In the genomic region with DNA sequence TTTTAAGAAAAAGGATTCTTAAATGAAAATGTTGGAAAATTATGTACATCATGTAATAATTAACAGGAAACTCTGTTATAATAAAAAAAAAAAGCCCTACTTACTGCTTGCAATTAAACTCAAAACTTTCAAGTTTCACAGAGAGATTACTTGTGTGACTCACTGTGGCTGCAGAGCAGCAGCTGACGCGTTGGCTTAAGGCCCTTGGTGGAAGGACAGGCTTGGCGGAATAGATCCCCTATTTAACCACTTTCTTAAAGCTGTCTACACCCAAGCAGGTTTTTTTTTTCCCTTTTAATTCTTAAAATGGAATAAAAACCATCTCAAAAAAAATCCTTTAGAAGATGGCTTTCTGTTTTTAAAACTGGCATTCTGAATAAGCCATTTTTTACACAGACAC, we compare ENCODE assay signal across 8 mouse cellular contexts.
DNase-seq lines count a peak whose midpoint lies in the region; ATAC-seq lines count a peak whose summit lies in the region.

No protein-coding gene starts in this region.

- ATAC-seq in forebrain, embryonic 12.5 days (ENCODE audit: low FRiP score), result no peak

- H3K4me3 ChIP-seq in forebrain, embryonic 10.5 days, result no peak overlapping the region
- no peak overlapping the region for H3K4me3 ChIP-seq in forebrain, embryonic 12.5 days (replicated peaks)

- intact Hi-C loops in gastrocnemius, postnatal 36 days (cut with DNase I), result no loop called here

- DNase-seq in forebrain, embryonic 10.5 days (ENCODE audit: extremely low spot score, low spot score), result no peak
- DNase-seq in retina, embryonic 14.5 days (ENCODE audit: low spot score), result peak; percentile 20
- no peak for DNase-seq in retina, postnatal 1 day
- peak; percentile 31 to 33 for DNase-seq in gastrocnemius, postnatal 36 days
- peak; percentile 62 for DNase-seq in lung, postnatal 36 days
- DNase-seq in urinary bladder, adult 2 months (ENCODE audit: low spot score), result no peak
- no peak for DNase-seq in thymus, postnatal 14 days

- 25% methylated on average over 3 of the region's 3 CpGs for WGBS in forebrain, embryonic 10.5 days
- 17% methylated on average over 3 of the region's 3 CpGs for WGBS in forebrain, embryonic 12.5 days

- no peak overlapping the region for H3K4me2 ChIP-seq in forebrain, embryonic 12.5 days

- H3K4me1 ChIP-seq in forebrain, embryonic 10.5 days, result peaks cover 42% of the 10 kb centered on the region
- H3K4me1 ChIP-seq in forebrain, embryonic 12.5 days, result peaks cover 20% of the 10 kb centered on the region

- no peak overlapping the region for H3K9ac ChIP-seq in forebrain, embryonic 12.5 days

- H3K27me3 ChIP-seq in forebrain, embryonic 10.5 days (ENCODE audit: poor library complexity, severe bottlenecking), result no peaks in the 10 kb centered on the region
- no peaks in the 10 kb centered on the region for H3K27me3 ChIP-seq in forebrain, embryonic 12.5 days

- no peaks in the 10 kb centered on the region for H3K9me3 ChIP-seq in forebrain, embryonic 10.5 days
- H3K9me3 ChIP-seq in forebrain, embryonic 12.5 days, result no peaks in the 10 kb centered on the region

- 0 out of 2 replicates have a peak overlapping the region, but pooled peaks have one; percentile 26 for H3K27ac ChIP-seq in forebrain, embryonic 10.5 days
- no peak overlapping the region for H3K27ac ChIP-seq in forebrain, embryonic 12.5 days

- H3K36me3 ChIP-seq in forebrain, embryonic 10.5 days (replicated peaks), result no peaks in the 10 kb centered on the region
- H3K36me3 ChIP-seq in forebrain, embryonic 12.5 days (replicated peaks), result no peaks in the 10 kb centered on the region

Comparison
In these comparisons a context has a peak if more than half of its experiments do, and no peak if none do; other contexts are left out.
1. DNase-seq: peak in retina, embryonic 14.5 days (single experiment), gastrocnemius, postnatal 36 days (2 of 2) and lung, postnatal 36 days (single experiment); none in forebrain, embryonic 10.5 days (single experiment), retina, postnatal 1 day (single experiment), urinary bladder, adult 2 months (single experiment) and thymus, postnatal 14 days (single experiment).